Mouse (Mus musculus): ENCODE data around the gene Tmem208. TPM values are rescaled to one million over a fixed set of nuclear protein-coding genes. Genes with fewer than 3 reads are reported as not detected.
"Not testable (repeated sequence)": the region's sequence is repeated elsewhere in the genome, so short reads cannot be mapped to it uniquely, and the experiment has no call there.

The Tmem208 gene
- polyA plus RNA-seq, 1 experiment, result 194 TPM

DNA sequence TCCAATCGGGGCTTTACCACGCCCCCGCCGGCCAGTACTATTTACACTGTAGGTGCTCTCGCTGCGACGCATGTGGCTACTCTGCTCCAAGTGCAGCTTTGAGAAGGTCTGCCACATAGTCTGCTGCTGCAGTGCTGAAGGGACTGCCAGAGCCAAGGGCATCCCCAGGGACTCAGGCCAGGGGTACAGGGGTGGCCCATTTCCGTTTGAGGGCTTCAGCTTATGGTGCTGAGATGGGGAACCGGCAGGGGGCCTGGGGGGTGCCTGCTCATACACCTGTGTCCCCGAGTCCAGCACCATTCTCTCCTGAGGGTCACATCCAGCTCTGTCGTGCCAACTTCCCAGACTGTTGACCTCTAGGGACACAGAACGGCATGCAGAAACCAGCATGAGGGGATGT lies 40.6 kb upstream of the Tmem208 start:
- WGBS, result 94% methylated on average over 12 of the region's 12 CpGs
- no peak for DNase-seq
- no peak overlapping the region for H3K27ac ChIP-seq (ENCODE audit: control insufficient read depth, insufficient read depth, low read length)

DNA sequence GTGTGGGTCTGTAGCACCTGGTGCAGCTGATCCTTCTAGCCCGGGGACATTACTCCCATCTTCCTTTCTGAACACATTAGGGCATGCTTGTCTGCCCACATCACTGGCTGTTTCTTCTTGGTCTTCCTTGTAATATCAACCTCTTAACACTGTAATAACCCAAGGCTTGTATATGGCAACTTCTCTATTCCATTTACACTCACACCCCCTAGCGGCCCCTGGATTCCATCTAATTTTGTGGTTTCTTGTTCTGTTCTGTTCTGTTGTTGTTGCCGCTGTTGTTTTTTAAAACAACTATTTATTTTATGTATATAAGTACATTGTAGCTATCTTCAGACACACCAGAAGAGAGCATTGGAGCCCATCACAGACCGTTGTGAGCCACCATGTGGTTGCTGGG lies 39.2 kb upstream of the Tmem208 start:
- Histone ChIP-seq H3K36me3 (ENCODE audit: control insufficient read depth, insufficient read depth, low read length) (no peaks in the 10 kb centered on the region), H3K4me1 (replicated peaks; ENCODE audit: control insufficient read depth, insufficient read depth, low read length) (peaks cover 20% of the 10 kb centered on the region), H3K4me3 (ENCODE audit: control insufficient read depth, insufficient read depth, low read length) (no peak overlapping the region), H3K27me3 (ENCODE audit: control insufficient read depth, insufficient read depth, low read length) (no peaks in the 10 kb centered on the region), H3K27ac (ENCODE audit: control insufficient read depth, insufficient read depth, low read length) (no peak overlapping the region)
- DNase-seq, result no peak
- TF ChIP-seq CTCF (IDR thresholded peaks at IDR 0.05; ENCODE audit: borderline replicate concordance, control insufficient read depth, extremely low read depth, insufficient read depth, low read length, poor library complexity) (no peak), POLR2A (IDR thresholded peaks at IDR 0.05; ENCODE audit: control insufficient read depth, extremely low read depth, insufficient read depth, low read length, poor library complexity) (no peak)
- 89% methylated on average over 4 of the region's 4 CpGs for WGBS

More for the DNA sequence above, 40.6 kb upstream of the Tmem208 start:
- Histone ChIP-seq H3K36me3 (ENCODE audit: control insufficient read depth, insufficient read depth, low read length) (no peaks in the 10 kb centered on the region), H3K27me3 (ENCODE audit: control insufficient read depth, insufficient read depth, low read length) (no peaks in the 10 kb centered on the region), H3K4me3 (ENCODE audit: control insufficient read depth, insufficient read depth, low read length) (no peak overlapping the region), H3K4me1 (replicated peaks; ENCODE audit: control insufficient read depth, insufficient read depth, low read length) (peaks cover 17% of the 10 kb centered on the region)
- TF ChIP-seq CTCF (IDR thresholded peaks at IDR 0.05; ENCODE audit: borderline replicate concordance, control insufficient read depth, extremely low read depth, insufficient read depth, low read length, poor library complexity) (no peak), POLR2A (IDR thresholded peaks at IDR 0.05; ENCODE audit: control insufficient read depth, extremely low read depth, insufficient read depth, low read length, poor library complexity) (no peak)

- whole genome bisulfite sequencing, result 98% methylated on average over 5 of the region's 5 CpGs
Observed at GRCm38 (mm10) chr8:105288231-105288630, 37.9 kb upstream of the Tmem208 start.

GRCm38 (mm10) chr8:105288958-105289732 lies 37.0 kb upstream of the Tmem208 start:
- Histone ChIP-seq H3K27me3 (ENCODE audit: control insufficient read depth, insufficient read depth, low read length) (no peaks in the 10 kb centered on the region), H3K27ac (ENCODE audit: control insufficient read depth, insufficient read depth, low read length) (peak overlapping the region; percentile 52; the same call in 1 of the 2 replicates), H3K4me1 (replicated peaks; ENCODE audit: control insufficient read depth, insufficient read depth, low read length) (peaks cover 17% of the 10 kb centered on the region), H3K4me3 (ENCODE audit: control insufficient read depth, insufficient read depth, low read length) (peak overlapping the region; percentile 77), H3K36me3 (ENCODE audit: control insufficient read depth, insufficient read depth, low read length) (no peaks in the 10 kb centered on the region)
- DNase-seq, result peak; percentile 97
- peak; percentile 43; the same call in 1 of the 2 replicates for TF ChIP-seq POLR2A (IDR thresholded peaks at IDR 0.05; ENCODE audit: control insufficient read depth, extremely low read depth, insufficient read depth, low read length, poor library complexity)
- TF ChIP-seq CTCF (IDR thresholded peaks at IDR 0.05; ENCODE audit: borderline replicate concordance, control insufficient read depth, extremely low read depth, insufficient read depth, low read length, poor library complexity), result 0 out of 2 replicates have a peak, but pooled peaks have one; percentile 28
- under 1% methylated on average over 53 of the region's 53 CpGs for WGBS

More at GRCm38 (mm10) chr8:105288231-105288630, 37.9 kb upstream of the Tmem208 start:
- no peak for DNase-seq
- Histone ChIP-seq H3K27ac (ENCODE audit: control insufficient read depth, insufficient read depth, low read length) (no peak overlapping the region), H3K36me3 (ENCODE audit: control insufficient read depth, insufficient read depth, low read length) (no peaks in the 10 kb centered on the region), H3K27me3 (ENCODE audit: control insufficient read depth, insufficient read depth, low read length) (no peaks in the 10 kb centered on the region), H3K4me3 (ENCODE audit: control insufficient read depth, insufficient read depth, low read length) (no peak overlapping the region), H3K4me1 (replicated peaks; ENCODE audit: control insufficient read depth, insufficient read depth, low read length) (peaks cover 17% of the 10 kb centered on the region)
- TF ChIP-seq CTCF (IDR thresholded peaks at IDR 0.05; ENCODE audit: borderline replicate concordance, control insufficient read depth, extremely low read depth, insufficient read depth, low read length, poor library complexity), result no peak
- no peak for TF ChIP-seq POLR2A (IDR thresholded peaks at IDR 0.05; ENCODE audit: control insufficient read depth, extremely low read depth, insufficient read depth, low read length, poor library complexity)

GRCm38 (mm10) chr8:105289805-105290460 lies 36.2 kb upstream of the Tmem208 start, which contains the start of gene 4931428F04Rik:
Gene 4931428F04Rik, minus strand, starts transcription at chr8:105289864.
- Histone ChIP-seq H3K4me3 (ENCODE audit: control insufficient read depth, insufficient read depth, low read length) (peak within 1 kb of the TSS; percentile 77), H3K4me1 (replicated peaks; ENCODE audit: control insufficient read depth, insufficient read depth, low read length) (peaks cover 17% of the 10 kb centered on the region), H3K27me3 (ENCODE audit: control insufficient read depth, insufficient read depth, low read length) (no peaks in the 10 kb centered on the region), H3K27ac (ENCODE audit: control insufficient read depth, insufficient read depth, low read length) (peak within 1 kb of the TSS; percentile 52; the same call in 1 of the 2 replicates), H3K36me3 (ENCODE audit: control insufficient read depth, insufficient read depth, low read length) (no peaks in the 10 kb centered on the region)
- TF ChIP-seq POLR2A (IDR thresholded peaks at IDR 0.05; ENCODE audit: control insufficient read depth, extremely low read depth, insufficient read depth, low read length, poor library complexity), result no peak
- no peak for TF ChIP-seq CTCF (IDR thresholded peaks at IDR 0.05; ENCODE audit: borderline replicate concordance, control insufficient read depth, extremely low read depth, insufficient read depth, low read length, poor library complexity)
- peak; percentile 66 for DNase-seq
- WGBS, result 8% methylated on average over 43 of the region's 43 CpGs

- Histone ChIP-seq H3K4me1 (replicated peaks; ENCODE audit: control insufficient read depth, insufficient read depth, low read length) (peaks cover 25% of the 10 kb centered on the region), H3K4me3 (ENCODE audit: control insufficient read depth, insufficient read depth, low read length) (no peak overlapping the region), H3K27ac (ENCODE audit: control insufficient read depth, insufficient read depth, low read length) (no peak overlapping the region), H3K36me3 (ENCODE audit: control insufficient read depth, insufficient read depth, low read length) (no peaks in the 10 kb centered on the region), H3K27me3 (ENCODE audit: control insufficient read depth, insufficient read depth, low read length) (no peaks in the 10 kb centered on the region)
- peak; percentile 91 for DNase-seq
- WGBS, result 30% methylated on average over 31 of the region's 31 CpGs
- 0 out of 2 replicates have a peak, but pooled peaks have one; percentile 19 for TF ChIP-seq POLR2A (IDR thresholded peaks at IDR 0.05; ENCODE audit: control insufficient read depth, extremely low read depth, insufficient read depth, low read length, poor library complexity)
- peak; percentile 94 for TF ChIP-seq CTCF (IDR thresholded peaks at IDR 0.05; ENCODE audit: borderline replicate concordance, control insufficient read depth, extremely low read depth, insufficient read depth, low read length, poor library complexity)
Observed at GRCm38 (mm10) chr8:105290554-105291314, 35.4 kb upstream of the Tmem208 start.

GRCm38 (mm10) chr8:105291364-105291763 lies 34.8 kb upstream of the Tmem208 start:
- H3K4me1 ChIP-seq (replicated peaks; ENCODE audit: control insufficient read depth, insufficient read depth, low read length), result peaks cover 30% of the 10 kb centered on the region
- 92% methylated on average over 8 of the region's 8 CpGs for WGBS
- DNase-seq; H3K27ac ChIP-seq (ENCODE audit: control insufficient read depth, insufficient read depth, low read length); H3K4me3 ChIP-seq (ENCODE audit: control insufficient read depth, insufficient read depth, low read length); H3K36me3 ChIP-seq (ENCODE audit: control insufficient read depth, insufficient read depth, low read length); H3K27me3 ChIP-seq (ENCODE audit: control insufficient read depth, insufficient read depth, low read length): not testable (repeated sequence)

- WGBS, result 71% methylated on average over 3 of the region's 3 CpGs
- peaks cover 33% of the 10 kb centered on the region for H3K4me1 ChIP-seq (replicated peaks; ENCODE audit: control insufficient read depth, insufficient read depth, low read length)
- not testable (repeated sequence) for H3K27ac ChIP-seq (ENCODE audit: control insufficient read depth, insufficient read depth, low read length); H3K36me3 ChIP-seq (ENCODE audit: control insufficient read depth, insufficient read depth, low read length); H3K27me3 ChIP-seq (ENCODE audit: control insufficient read depth, insufficient read depth, low read length); DNase-seq; H3K4me3 ChIP-seq (ENCODE audit: control insufficient read depth, insufficient read depth, low read length)
Observed at GRCm38 (mm10) chr8:105291802-105292201, 34.4 kb upstream of the Tmem208 start.

Data from thymus, adult 2 months (tissue).